Mouse (Mus musculus): ENCODE results near the gene Dlg2.

The Dlg2 gene

DNA sequence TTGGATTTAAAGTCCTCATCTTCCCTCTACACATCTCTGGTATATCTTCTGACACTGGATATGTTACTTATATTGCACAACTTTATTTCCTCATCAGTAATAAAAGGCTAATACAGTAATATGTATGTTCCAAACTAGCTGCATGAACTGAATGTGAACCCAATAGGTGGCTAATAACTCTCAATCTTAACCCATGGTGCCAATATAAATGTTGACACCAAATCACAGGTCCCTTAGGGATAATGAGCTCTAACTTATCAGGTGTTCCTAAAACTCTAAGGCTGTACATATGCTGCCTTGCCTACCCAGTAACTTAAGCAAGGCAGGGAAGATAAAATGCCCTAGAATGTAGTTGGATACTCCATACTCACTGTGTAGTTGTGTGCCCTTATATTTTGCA lies 1894.0 kb downstream of the Dlg2 start:
- no peak for DNase-seq (ENCODE audit: low read depth, low spot score)

DNA sequence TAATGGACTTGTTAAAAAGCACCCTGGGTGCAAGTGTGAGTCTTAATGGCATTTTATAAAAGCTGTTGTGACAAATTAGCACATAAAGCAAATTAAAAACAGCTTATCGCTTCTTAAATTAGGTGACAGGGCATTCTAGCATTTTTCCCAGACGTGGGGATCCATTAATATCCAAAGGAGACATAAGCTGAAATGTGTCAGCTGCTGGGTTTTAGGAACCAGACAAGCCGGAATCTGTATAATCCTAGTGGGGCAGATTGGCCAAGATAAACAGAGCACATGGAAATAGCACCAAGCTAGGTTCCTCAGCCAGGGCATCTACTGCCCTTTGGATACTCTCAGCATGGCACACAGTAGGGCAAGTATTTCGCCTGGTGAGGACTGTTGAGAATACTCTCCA lies 1895.2 kb downstream of the Dlg2 start:
- no peak for DNase-seq (ENCODE audit: low read depth, low spot score)

DNA sequence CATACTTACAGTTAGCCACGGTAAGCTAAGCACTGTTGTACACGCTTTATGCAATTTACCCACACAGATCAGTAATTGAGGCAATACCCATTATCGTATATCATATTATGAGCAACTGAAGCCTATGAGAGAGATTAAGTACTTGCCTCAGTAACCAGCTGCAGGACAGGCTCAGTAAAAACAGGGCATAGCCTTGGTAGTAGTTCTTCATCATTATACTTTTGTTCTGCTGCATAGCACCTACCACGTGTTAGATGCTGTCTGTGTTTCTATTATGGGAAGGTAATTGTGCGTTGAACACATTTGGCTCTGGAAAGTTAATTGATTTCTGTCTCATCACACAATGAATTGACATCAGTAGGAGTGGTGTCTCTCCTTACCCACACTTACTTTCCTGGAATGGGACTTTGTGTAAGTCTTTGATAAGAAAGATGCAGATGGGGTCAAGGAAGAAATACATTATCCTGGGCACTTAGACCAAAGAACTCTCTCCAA lies 1897.4 kb downstream of the Dlg2 start:
- no peak for DNase-seq (ENCODE audit: low read depth, low spot score)

DNA sequence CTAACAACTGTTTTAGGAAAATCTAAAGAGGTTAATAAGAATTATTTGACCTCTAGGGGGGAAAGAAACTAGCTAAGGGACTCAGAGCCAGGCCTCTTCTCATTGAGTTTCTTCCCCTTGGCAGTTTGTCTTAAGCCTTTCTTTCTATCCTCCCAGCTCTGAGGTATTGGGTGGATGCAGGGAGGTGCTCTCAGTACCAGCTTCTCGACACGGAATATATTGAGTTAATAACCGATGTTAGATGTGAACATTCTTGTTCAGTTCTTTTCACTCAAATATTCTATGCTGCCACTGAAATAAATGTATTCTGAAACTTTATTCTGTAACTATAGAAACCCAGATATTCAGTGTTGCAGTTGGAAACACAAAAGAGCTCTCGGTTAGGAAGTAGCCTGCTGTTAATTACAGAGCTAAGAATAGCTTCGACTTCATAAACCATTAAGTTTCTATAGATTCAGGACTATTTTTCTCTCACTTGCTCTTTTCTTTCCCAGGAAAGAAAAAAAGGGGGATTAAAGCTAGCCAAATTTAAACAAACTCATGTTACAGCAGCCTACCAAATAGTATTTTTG lies 1907.5 kb downstream of the Dlg2 start:
- no peak for DNase-seq (ENCODE audit: low read depth, low spot score)

DNA sequence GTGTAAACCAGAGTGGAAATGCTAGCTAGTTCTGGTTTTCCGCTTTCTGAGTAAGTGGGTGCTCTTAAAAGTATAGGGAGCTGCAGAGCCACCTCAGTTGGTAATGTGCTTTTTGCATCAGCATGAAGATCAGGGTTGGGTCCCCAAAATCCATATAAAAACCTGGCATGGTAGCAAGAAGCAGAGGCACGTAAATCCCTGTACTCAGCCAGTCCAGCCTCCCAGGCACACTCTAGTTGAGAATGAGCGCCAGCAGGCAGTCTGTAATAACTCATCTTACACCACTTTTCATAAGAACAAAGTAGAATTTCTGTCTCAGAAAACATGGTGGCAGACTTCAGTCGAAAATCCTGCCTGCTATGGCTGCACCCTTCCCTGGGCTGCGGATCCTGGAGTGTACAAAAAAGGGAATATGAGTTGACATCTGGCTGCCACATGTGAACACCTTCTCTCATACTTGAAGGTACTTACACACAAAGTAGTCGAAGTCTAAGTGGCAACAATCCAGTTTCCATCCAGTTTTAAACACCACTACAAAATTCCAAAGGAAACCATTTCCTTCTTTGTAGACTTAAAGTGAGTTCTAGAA lies 1915.7 kb downstream of the Dlg2 start:
- DNase-seq (ENCODE audit: low read depth, low spot score), result no peak

DNA sequence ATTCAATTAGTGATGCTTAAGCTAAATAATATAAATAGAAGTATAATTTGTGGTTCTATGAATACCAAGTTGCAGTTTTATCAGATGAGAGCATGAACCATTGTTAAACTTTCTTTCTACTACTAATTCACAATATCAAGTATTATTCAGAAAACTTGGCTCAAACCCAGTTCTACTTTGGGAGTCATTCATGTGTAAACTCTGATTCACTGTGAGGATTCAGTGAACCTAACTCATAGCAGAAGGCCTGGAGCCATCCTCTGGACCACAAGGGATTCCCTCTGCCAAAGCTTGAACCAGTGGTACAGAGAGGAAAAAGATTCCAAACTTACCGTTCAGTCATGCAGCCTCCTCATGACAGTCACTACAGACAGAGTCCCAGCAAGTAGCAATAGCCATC lies 1920.3 kb downstream of the Dlg2 start:
- DNase-seq (ENCODE audit: low read depth, low spot score), result no peak

DNA sequence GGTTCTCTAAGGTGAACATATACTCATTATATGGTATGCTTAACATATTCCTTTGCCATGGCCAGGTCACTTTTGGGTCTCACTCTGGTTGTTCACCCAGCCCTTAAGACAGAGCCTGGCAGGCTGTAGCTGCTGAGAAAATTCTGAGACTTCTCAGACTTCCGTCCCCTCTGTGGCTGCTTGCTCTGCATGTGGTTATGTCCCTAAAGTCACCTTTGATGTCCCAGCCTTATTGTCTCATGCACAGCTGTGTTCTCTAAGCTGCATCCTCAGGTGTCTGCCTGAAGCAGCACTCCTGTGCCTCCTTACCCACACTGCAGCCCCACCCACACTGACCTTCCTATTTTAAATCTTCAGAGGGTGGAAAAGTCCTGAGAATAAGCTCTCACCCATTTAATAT lies 1922.4 kb downstream of the Dlg2 start:
- DNase-seq (ENCODE audit: low read depth, low spot score), result no peak

DNA sequence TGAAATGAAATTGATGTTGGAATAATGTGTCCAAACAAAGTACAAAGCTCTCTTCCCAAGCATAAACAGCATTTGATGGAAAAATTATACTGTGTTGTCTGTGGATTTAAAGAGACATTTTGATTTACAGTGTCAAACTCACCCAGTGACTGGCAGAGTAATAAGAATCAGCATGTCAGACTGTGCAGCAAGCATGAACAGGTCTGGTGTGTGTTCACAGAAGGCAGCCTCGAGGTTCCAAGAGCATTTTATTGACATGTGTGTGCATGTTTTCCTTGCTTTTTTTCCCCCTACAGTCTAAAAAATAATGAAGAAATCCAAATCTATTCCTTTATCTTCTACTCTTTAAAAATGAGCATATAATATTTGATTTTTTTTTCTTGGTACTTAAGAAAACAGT lies 1924.1 kb downstream of the Dlg2 start:
- DNase-seq (ENCODE audit: low read depth, low spot score), result no peak

DNA sequence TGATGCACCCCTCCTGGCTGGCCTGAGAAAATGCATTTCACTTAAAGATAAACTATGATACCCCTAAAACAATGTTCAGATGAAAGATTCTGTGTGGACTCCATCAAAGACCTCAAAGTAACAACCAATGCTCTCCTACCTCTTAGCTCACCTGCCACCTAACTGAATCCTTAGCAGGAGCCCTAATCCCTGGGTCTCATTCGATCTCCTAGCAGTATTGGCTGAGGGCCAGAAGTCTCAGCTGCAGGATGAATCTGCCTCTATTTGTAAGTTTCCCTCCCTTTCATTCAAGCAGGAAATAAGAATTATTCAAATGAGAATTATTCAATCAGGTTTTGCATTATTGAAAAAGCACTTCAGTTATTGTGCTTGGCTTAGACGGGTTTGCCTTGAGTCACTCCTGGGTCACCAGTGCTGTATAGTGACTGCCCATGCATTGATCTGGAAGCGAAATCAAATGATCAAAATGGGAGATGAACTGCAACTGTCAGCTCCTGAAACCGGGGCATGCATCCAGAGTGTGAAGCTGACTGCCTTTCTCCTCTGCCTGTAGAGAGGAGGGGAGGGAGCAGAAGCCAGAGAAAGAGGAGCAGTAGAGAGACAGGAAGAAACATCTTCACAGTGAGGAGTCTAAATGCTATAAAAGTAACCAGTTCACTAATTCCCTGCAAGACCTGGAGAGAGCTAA lies 1924.7 kb downstream of the Dlg2 start:
- no peak for DNase-seq (ENCODE audit: low read depth, low spot score)

DNA sequence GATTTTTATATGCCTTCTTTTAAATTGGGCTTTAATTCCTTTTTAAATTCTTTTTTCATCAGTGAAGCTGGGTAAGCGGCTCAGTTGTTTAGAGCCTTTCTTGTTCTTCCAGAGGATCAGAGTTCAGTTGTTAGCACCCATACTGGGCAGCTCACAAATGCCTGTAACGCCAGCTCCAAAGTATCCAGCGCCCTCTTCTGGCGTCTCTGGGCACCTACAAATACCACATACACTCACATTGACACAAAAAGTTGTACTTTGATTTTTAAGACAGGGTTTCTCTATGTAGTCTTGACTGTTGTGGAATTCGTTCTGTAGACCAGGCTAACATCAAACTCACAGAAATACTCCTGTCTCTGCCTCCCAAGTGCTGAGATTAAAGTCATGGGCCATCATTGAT lies 1932.0 kb downstream of the Dlg2 start:
- DNase-seq (ENCODE audit: low read depth, low spot score), result peak; percentile 41

DNA sequence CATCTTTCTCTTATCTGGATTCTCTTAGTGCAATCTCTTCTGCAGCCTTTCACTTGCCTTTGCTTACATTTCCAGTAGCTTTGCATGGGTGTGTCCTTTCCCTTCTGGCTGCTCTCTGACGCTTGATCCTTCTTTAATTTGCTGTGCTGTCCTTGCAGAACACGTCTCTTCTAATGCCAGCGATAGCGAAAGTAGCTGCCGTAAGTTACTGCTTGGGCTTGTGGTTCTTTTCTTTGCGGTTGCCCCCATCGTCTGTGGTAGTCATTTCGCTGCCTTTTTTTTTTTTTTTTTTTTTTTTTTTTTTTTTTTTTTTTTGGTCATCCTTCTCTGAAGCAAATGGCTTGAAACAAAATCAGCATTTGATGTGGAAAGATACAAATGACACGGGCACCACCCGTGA lies 1944.0 kb downstream of the Dlg2 start:
- no peak for DNase-seq (ENCODE audit: low read depth, low spot score)

DNA sequence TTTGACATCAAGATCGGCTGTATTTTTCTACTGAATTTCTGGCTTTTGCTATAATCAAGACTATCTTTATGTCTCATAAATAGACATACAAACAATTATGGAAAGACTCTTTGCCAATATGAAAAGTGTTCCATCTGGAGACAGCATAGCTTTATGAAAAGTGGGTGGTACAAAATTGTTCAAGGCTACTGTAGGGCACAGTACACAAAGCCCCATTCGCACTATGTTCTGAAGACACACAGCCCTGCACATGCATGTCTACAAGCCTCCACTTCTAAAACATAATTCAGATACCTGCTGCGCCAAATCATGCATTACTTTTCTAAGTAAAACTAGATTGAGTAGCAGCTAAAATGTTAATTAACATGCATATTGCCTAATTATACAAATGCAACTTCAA lies 1946.5 kb downstream of the Dlg2 start:
- DNase-seq (ENCODE audit: low read depth, low spot score), result no peak

DNA sequence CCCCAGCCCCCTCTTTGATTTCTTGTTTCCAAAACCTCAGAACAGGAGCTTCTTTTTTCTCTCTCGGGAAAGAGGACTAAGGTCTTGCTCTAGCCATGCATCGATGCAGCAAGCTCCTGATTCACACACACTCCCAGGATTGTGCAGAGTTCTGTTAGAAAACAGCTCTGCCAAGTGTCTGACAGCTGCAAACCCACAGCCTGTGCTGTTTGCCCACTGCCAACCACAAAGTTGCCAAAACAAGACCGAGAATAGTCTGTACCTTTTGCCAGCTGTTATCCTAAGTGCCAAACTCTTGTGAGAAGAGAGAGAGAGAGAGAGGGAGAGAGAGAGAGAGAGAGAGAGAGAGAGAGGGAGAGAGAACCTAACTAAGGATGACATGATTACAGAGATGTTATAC lies 1948.2 kb downstream of the Dlg2 start:
- DNase-seq (ENCODE audit: low read depth, low spot score), result no peak

DNA sequence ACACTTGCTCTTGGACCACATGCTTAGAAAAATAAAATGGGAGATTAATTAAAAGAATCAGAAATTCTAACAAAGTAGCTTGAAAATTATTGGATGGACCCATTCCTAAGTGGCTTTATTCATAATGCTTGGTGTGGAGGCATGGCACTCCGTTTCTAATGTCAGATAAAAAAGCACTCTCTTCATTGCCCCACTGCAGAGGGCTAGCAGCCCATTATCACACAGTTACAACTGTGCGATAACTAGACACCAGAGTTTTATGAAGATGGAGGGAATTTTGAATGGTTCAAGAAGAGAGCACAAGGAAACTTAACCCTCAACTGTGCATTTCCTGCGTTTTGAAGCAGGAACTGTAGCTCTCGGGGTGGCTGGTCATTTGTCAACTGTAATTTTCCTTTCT lies 1950.8 kb downstream of the Dlg2 start:
- no peak for DNase-seq (ENCODE audit: low read depth, low spot score)

DNA sequence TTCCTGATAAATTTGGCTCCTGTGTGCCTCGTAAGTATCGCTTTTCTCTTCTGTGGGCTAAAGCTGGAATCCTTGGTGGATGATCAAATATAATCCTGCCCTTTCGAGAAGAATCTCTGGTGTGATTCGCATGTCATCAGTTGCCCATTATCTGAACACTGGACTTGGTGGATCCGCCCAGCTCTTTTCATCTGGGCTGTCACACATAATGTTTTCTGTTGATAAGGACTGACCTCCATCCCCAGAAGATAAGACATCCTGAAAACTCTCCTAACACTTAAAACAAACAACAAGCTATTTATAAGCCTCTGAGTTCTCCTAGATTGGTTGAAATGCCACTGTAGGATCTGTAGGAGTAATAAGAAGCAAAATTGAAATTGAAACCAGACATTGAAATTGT lies 1952.2 kb downstream of the Dlg2 start:
- no peak for DNase-seq (ENCODE audit: low read depth, low spot score)

DNA sequence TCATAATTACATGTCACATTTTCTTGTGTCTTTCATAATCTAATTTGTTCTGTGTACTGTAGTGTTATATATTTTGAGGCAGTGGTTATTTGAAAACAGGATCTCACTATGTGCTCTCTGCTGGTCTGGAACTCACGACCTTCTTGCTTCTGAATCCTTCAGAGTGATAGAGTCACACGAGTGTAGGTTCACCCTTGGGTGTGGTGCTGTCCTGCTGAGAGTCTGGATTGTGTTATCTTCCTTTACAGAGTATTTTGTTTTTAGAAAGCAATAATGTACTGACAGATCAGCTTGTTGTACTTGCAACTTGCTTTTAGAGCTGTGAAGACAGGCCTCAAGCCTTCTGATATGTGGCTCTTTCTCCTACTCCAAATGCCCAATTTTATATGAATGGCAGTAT lies 1953.8 kb downstream of the Dlg2 start:
- DNase-seq (ENCODE audit: low read depth, low spot score), result no peak

DNA sequence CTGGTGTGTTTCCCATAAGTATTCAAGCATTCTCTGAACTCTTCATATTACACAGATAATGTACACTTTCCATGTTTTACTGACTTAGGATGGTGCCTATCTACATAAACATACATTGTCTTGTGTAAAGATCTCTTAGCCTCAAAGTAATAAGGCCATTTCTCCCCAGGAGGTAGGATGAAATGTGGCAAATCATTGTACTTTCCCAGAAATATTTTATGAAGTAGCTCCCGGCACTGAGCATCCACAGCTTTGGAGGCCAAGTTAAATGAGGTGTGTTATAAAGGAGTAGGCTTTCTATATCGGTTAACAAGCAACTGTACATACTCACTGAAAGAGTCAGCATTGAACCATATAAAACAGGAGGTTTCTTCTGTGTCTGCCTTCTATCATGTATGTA lies 1960.7 kb downstream of the Dlg2 start:
- no peak for DNase-seq (ENCODE audit: low read depth, low spot score)

DNA sequence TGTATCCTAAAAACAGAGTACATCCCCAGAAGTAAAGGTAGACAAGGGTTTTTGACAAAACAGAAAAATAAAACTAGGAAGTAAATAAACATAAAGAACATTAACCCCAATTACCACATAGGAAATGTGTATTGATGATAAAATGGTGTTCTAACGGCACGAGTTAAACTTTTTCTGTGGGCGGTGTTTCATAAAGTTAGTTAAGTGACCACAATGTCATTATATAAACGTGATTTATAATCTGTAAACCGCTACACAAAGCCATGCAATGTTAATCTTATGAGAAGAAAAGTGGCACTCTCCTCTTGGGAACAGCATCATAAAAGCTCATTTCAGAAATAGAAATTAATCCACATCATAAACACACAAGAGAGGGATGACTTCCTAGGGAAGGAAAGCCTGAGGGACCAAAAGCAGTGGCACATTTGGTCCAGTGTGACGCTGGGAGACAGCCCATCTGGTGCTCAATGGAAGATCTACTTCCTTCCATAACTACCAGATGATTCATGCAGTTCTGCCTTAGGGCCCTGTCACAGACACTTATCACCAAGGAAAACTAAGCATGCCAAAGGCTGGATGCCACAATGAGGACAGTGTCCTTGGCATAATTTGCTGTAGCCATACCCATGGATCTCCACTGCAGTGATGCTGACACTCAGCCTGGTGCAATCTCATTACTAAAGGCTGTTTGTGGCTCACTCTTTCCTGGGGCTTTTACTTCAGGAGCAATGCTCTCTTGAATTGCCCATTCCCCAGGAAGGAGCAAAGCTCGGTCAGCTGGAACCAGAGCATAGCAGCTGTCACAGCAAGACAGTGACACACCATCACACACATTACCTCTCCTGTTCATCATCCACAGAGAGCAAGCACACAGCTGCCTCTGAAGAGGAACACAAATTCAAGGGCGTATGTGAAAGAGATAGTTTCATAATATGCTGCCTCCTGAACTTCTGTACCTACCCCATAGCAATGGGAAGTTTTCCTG lies 1963.3 kb downstream of the Dlg2 start:
- DNase-seq (ENCODE audit: low read depth, low spot score), result no peak

DNA sequence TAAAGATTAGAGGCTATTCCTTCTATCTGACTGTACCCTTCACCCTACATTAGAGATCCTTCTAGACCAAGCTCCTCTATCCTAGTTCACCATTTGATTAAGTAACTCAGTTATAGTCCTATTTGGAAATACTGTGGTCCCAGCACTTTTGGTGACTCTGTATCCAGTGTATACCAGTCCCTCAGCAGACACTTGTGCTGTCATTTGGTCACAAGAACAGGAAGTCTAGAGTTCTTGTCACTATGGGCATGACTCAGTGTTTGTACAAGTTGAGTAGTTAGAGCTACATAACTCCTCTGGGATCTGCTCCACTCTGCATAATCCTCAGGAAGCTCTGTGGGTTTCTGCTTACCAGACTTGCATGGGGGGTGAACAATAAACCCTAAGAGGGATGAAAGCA lies 1965.1 kb downstream of the Dlg2 start:
- no peak for DNase-seq (ENCODE audit: low read depth, low spot score)

DNA sequence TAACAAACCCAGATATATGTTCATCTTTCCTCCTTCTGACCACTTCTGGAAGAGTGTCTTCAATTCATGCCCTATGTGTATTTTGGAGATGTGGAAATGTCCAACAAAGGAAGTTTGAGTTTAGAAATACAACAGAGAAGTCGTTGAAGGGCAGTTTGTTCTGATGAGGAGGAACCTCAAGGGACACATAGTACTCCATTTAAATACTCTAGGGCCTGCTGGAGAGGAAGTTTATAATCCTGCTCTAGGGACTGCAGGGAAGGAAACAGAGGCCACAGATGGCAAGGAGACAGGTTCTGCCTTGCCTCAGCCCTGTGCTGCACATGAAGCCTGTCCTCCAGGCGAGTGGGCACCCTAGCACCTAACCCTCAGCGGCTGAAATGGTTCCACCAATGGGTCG lies 1965.6 kb downstream of the Dlg2 start:
- DNase-seq (ENCODE audit: low read depth, low spot score), result no peak

DNA sequence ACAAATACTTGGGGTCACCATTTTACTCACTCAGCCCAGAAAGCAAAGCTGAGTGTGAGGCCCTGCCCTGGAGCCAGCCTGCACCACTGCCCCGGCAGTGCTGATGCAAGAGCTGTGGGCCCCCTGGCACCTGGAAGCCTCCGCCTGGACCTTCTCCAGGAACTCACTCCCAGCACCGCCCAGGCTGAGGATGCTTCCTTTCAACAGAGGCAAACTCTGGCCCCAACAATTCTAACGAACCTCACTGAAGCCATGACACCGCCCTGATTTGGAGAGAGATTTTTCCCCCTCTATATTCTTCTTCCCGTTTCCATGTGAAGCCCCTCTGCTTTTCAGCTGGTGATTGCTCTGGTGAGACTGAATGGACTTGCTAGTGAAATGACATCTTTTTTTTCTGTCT lies 1971.5 kb downstream of the Dlg2 start:
- no peak for DNase-seq (ENCODE audit: low read depth, low spot score)

All from ZHBTc4 (cell line).